Mouse (Mus musculus): ENCODE data around the gene Ifngr1. TPM values are rescaled to one million over a fixed set of nuclear protein-coding genes. Genes with fewer than 3 reads are reported as not detected.

Gene Ifngr1
- polyA plus RNA-seq, 1 experiment from 2014 or later, result 23.7 TPM

DNA sequence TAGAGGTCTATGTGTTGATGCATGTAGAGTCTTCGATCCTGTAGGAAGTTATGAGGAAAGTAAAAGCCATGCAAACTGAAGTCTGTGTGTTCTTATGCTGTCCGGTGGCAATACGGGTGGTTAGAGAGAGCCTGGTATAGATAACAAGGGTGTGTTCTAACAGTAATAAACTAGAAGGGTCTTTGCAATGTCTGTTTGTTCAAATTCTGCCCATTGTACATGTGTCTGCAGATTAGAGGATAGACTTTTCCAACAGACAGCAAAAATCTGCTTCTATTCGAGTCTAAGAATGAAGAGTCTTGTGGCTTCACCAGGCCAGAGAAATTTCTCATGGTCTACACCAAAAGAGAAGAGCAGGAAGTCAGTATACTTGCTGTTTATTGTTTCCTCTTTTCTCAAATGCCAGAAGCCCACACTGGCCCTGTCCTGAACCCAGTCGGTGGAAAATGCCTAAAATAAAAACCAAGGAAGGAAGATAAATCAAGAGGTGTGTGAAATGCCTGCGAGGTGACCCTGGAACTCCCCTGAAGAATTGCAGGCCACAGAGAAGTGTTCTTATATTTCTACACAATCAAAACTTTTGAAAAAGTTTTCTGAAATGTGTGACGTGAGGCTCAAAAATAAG is 8.8 kb upstream of the Ifngr1 start:
- no peaks in the 10 kb centered on the region for H3K27me3 ChIP-seq (ENCODE audit: control insufficient read depth, insufficient read depth, low read length)
- H3K9me3 ChIP-seq (ENCODE audit: control insufficient read depth, low read length), result no peaks in the 10 kb centered on the region
- H3K4me2 ChIP-seq (ENCODE audit: low read depth, low read length, severe bottlenecking), result no peak overlapping the region
- no peak for ATAC-seq (replicated peaks; ENCODE audit: low FRiP score)
- H3K4me1 ChIP-seq (replicated peaks; ENCODE audit: control insufficient read depth, insufficient read depth, low read length), result no peaks in the 10 kb centered on the region
- no peaks in the 10 kb centered on the region for H3K36me3 ChIP-seq (ENCODE audit: control insufficient read depth, insufficient read depth, low read length)
- no peak overlapping the region for H3K4me3 ChIP-seq (ENCODE audit: low read depth, low read length)
- no peak overlapping the region for H3K9ac ChIP-seq (ENCODE audit: low read length)
- 88% methylated on average over 7 of the region's 7 CpGs for WGBS
- DNase-seq (ENCODE audit: low spot score), result no peak
- H3K27ac ChIP-seq (ENCODE audit: low read depth, low read length), result no peak overlapping the region

DNA sequence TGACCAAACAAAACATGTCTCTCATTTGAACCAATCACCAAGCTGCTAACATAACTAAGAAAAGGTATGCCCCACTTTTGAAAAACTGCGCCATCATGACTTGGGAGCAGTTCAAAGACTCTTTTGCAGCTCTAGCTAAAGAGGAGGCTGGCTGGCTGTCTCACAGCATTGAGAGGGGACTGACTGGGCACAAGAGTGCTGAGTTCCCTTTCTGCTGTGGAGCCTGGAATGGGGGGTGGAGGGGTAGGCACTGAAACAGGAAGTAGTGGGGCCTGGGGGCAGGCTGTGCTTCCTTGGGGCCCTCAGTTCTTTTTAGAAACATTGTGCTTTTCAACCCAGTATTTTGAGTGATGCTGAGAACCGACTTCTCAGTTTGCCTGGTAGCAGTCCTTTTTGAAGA is 7.7 kb upstream of the Ifngr1 start:
- H3K4me1 ChIP-seq (replicated peaks; ENCODE audit: control insufficient read depth, insufficient read depth, low read length), result no peaks in the 10 kb centered on the region
- WGBS, result 81% methylated on average over 2 of the region's 2 CpGs
- H3K9me3 ChIP-seq (ENCODE audit: control insufficient read depth, low read length), result no peaks in the 10 kb centered on the region
- no peak overlapping the region for H3K27ac ChIP-seq (ENCODE audit: low read depth, low read length)
- DNase-seq (ENCODE audit: low spot score) (no peak), ATAC-seq (replicated peaks; ENCODE audit: low FRiP score) (no peak)
- H3K27me3 ChIP-seq (ENCODE audit: control insufficient read depth, insufficient read depth, low read length), result no peaks in the 10 kb centered on the region
- no peaks in the 10 kb centered on the region for H3K36me3 ChIP-seq (ENCODE audit: control insufficient read depth, insufficient read depth, low read length)
- H3K4me2 ChIP-seq (ENCODE audit: low read depth, low read length, severe bottlenecking), result no peak overlapping the region
- no peak overlapping the region for H3K9ac ChIP-seq (ENCODE audit: low read length)
- H3K4me3 ChIP-seq (ENCODE audit: low read depth, low read length), result no peak overlapping the region

DNA sequence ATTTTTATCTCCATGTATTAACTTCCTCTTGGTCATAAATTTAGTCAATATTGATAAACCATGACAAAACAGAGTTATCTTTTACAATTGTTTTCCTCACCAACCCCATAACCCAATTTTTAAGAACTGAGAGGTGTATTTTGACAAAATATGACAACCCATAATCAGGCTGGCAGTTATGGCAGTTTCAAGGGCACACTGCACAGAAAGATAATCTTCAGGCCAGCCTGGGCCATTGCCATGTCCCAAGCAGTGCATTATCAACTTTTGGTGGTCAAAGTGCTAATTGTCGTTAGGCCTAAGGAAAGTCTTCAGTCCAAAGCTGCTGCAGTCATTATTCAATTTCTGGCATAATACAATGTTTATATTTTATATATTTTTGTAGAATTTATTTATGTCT is 6.9 kb upstream of the Ifngr1 start:
- no peak overlapping the region for H3K4me2 ChIP-seq (ENCODE audit: low read depth, low read length, severe bottlenecking)
- H3K9ac ChIP-seq (ENCODE audit: low read length), result no peak overlapping the region
- H3K27me3 ChIP-seq (ENCODE audit: control insufficient read depth, insufficient read depth, low read length), result no peaks in the 10 kb centered on the region
- no peak for DNase-seq (ENCODE audit: low spot score)
- H3K9me3 ChIP-seq (ENCODE audit: control insufficient read depth, low read length), result no peaks in the 10 kb centered on the region
- 84% methylated on average over 1 of the region's 1 CpGs for WGBS
- no peaks in the 10 kb centered on the region for H3K36me3 ChIP-seq (ENCODE audit: control insufficient read depth, insufficient read depth, low read length)
- H3K27ac ChIP-seq (ENCODE audit: low read depth, low read length), result no peak overlapping the region
- no peaks in the 10 kb centered on the region for H3K4me1 ChIP-seq (replicated peaks; ENCODE audit: control insufficient read depth, insufficient read depth, low read length)
- H3K4me3 ChIP-seq (ENCODE audit: low read depth, low read length), result no peak overlapping the region
- no peak for ATAC-seq (replicated peaks; ENCODE audit: low FRiP score)

DNA sequence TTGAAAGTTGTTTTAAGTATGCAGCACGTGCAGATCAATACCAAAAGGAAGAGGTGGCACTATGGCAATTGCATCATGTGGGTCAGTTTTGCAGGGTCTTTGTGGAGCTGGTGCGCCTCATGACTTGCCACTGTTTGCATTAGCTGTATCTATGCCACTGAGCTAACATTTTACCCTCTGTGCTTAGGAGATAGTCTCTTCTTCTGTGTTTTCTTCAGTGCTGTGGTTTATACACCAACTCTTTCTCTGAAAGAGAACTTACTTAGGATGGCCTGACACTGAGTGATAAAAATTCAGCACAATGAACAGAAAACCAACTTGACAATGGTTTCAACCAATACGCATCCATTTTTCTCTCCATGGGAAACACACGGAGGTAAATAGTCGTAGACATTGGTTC is 5.9 kb upstream of the Ifngr1 start:
- Histone ChIP-seq H3K4me1 (replicated peaks; ENCODE audit: control insufficient read depth, insufficient read depth, low read length) (no peaks in the 10 kb centered on the region), H3K4me3 (ENCODE audit: low read depth, low read length) (no peak overlapping the region), H3K4me2 (ENCODE audit: low read depth, low read length, severe bottlenecking) (no peak overlapping the region), H3K27me3 (ENCODE audit: control insufficient read depth, insufficient read depth, low read length) (no peaks in the 10 kb centered on the region), H3K36me3 (ENCODE audit: control insufficient read depth, insufficient read depth, low read length) (no peaks in the 10 kb centered on the region), H3K9me3 (ENCODE audit: control insufficient read depth, low read length) (no peaks in the 10 kb centered on the region), H3K27ac (ENCODE audit: low read depth, low read length) (no peak overlapping the region), H3K9ac (ENCODE audit: low read length) (no peak overlapping the region)
- 93% methylated on average over 5 of the region's 5 CpGs for WGBS
- ATAC-seq (replicated peaks; ENCODE audit: low FRiP score) (no peak), DNase-seq (ENCODE audit: low spot score) (no peak)

- Histone ChIP-seq H3K9ac (ENCODE audit: low read length) (no peak overlapping the region), H3K4me1 (replicated peaks; ENCODE audit: control insufficient read depth, insufficient read depth, low read length) (no peaks in the 10 kb centered on the region)
- WGBS, result 81% methylated on average over 3 of the region's 3 CpGs
Measured at GRCm38 (mm10) chr10:19587281-19587680, 4.5 kb upstream of the Ifngr1 start.

GRCm38 (mm10) chr10:19589626-19590025 is 2.1 kb upstream of the Ifngr1 start:
- Histone ChIP-seq H3K9ac (ENCODE audit: low read length) (no peak overlapping the region), H3K36me3 (ENCODE audit: control insufficient read depth, insufficient read depth, low read length) (no peaks in the 10 kb centered on the region), H3K27me3 (ENCODE audit: control insufficient read depth, insufficient read depth, low read length) (no peaks in the 10 kb centered on the region), H3K4me1 (replicated peaks; ENCODE audit: control insufficient read depth, insufficient read depth, low read length) (no peaks in the 10 kb centered on the region), H3K9me3 (ENCODE audit: control insufficient read depth, low read length) (no peaks in the 10 kb centered on the region), H3K4me3 (ENCODE audit: low read depth, low read length) (no peak overlapping the region), H3K27ac (ENCODE audit: low read depth, low read length) (no peak overlapping the region), H3K4me2 (ENCODE audit: low read depth, low read length, severe bottlenecking) (no peak overlapping the region)
- 90% methylated on average over 12 of the region's 12 CpGs for WGBS
- no peak for ATAC-seq (replicated peaks; ENCODE audit: low FRiP score)
- DNase-seq (ENCODE audit: low spot score), result no peak

More at GRCm38 (mm10) chr10:19587281-19587680, 4.5 kb upstream of the Ifngr1 start:
- no peak overlapping the region for H3K4me2 ChIP-seq (ENCODE audit: low read depth, low read length, severe bottlenecking)
- no peak overlapping the region for H3K27ac ChIP-seq (ENCODE audit: low read depth, low read length)
- no peak overlapping the region for H3K4me3 ChIP-seq (ENCODE audit: low read depth, low read length)
- H3K27me3 ChIP-seq (ENCODE audit: control insufficient read depth, insufficient read depth, low read length), result no peaks in the 10 kb centered on the region
- no peaks in the 10 kb centered on the region for H3K36me3 ChIP-seq (ENCODE audit: control insufficient read depth, insufficient read depth, low read length)
- H3K9me3 ChIP-seq (ENCODE audit: control insufficient read depth, low read length), result no peaks in the 10 kb centered on the region
- DNase-seq (ENCODE audit: low spot score) (no peak), ATAC-seq (replicated peaks; ENCODE audit: low FRiP score) (no peak)

DNA sequence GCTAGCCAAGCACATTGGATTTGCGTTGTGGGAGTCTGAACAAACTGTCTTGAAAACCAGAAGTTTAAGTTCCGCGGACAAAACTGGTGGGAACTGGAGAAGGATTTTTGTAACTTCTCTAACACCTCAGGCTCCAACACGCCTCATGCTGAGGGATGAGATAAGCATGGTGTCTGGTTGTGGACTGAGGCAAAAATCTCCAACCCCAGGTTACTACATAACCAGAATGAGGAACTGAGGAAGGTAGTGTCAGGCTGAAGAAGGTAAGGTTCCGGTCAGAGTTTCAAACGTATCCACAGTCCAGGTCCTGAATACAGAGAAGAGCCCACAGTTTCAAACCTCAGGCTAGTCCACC is 486 bp upstream of the Ifngr1 start:
- H3K4me1 ChIP-seq (replicated peaks; ENCODE audit: control insufficient read depth, insufficient read depth, low read length), result no peaks in the 10 kb centered on the region
- no peak overlapping the region for H3K27ac ChIP-seq (ENCODE audit: low read depth, low read length)
- no peaks in the 10 kb centered on the region for H3K9me3 ChIP-seq (ENCODE audit: control insufficient read depth, low read length)
- ATAC-seq (replicated peaks; ENCODE audit: low FRiP score) (no peak), DNase-seq (ENCODE audit: low spot score) (no peak)
- H3K9ac ChIP-seq (ENCODE audit: low read length), result no peak overlapping the region
- peak overlapping the region; percentile 50; the same call in 1 of the 2 replicates for H3K4me2 ChIP-seq (ENCODE audit: low read depth, low read length, severe bottlenecking)
- H3K36me3 ChIP-seq (ENCODE audit: control insufficient read depth, insufficient read depth, low read length), result no peaks in the 10 kb centered on the region
- 36% methylated on average over 6 of the region's 6 CpGs for WGBS
- peak overlapping the region; percentile 55 for H3K4me3 ChIP-seq (ENCODE audit: low read depth, low read length)
- H3K27me3 ChIP-seq (ENCODE audit: control insufficient read depth, insufficient read depth, low read length), result no peaks in the 10 kb centered on the region

DNA sequence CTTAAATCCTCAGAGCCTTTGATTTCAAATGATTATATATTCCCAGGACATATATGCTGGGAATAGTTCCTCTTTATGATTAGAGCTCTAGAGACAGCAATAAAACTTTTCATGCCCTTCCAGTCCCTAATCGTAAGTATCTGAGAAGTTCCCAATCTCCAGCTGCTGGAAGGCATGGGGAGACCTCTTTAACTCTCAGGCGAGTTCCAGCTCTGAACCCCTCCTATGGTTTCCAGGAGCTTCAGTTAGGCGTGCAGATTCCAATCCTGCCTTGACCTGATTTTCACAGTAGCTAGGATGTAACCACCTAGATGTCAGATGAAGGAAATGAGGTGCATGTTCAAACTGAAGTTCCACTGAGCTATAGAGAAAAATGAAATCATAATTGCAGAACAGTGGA is 807 bp downstream of the Ifngr1 start:
- 15% methylated on average over 3 of the region's 3 CpGs for WGBS
- H3K27ac ChIP-seq (ENCODE audit: low read depth, low read length), result no peak overlapping the region
- ATAC-seq (replicated peaks; ENCODE audit: low FRiP score), result no peak

GRCm38 (mm10) chr10:19593296-19593695 is 1.5 kb downstream of the Ifngr1 start:
- no peak for DNase-seq (ENCODE audit: low spot score)
- ATAC-seq (replicated peaks; ENCODE audit: low FRiP score), result no peak
- Histone ChIP-seq H3K9me3 (ENCODE audit: control insufficient read depth, low read length) (no peaks in the 10 kb centered on the region), H3K4me1 (replicated peaks; ENCODE audit: control insufficient read depth, insufficient read depth, low read length) (no peaks in the 10 kb centered on the region), H3K4me2 (ENCODE audit: low read depth, low read length, severe bottlenecking) (no peak overlapping the region), H3K4me3 (ENCODE audit: low read depth, low read length) (no peak overlapping the region), H3K27me3 (ENCODE audit: control insufficient read depth, insufficient read depth, low read length) (no peaks in the 10 kb centered on the region), H3K36me3 (ENCODE audit: control insufficient read depth, insufficient read depth, low read length) (no peaks in the 10 kb centered on the region), H3K9ac (ENCODE audit: low read length) (no peak overlapping the region), H3K27ac (ENCODE audit: low read depth, low read length) (no peak overlapping the region)
- WGBS, result 88% methylated on average over 3 of the region's 3 CpGs

More for the DNA sequence above, 807 bp downstream of the Ifngr1 start:
- no peaks in the 10 kb centered on the region for H3K9me3 ChIP-seq (ENCODE audit: control insufficient read depth, low read length)
- no peaks in the 10 kb centered on the region for H3K27me3 ChIP-seq (ENCODE audit: control insufficient read depth, insufficient read depth, low read length)
- DNase-seq (ENCODE audit: low spot score), result no peak
- H3K4me1 ChIP-seq (replicated peaks; ENCODE audit: control insufficient read depth, insufficient read depth, low read length), result no peaks in the 10 kb centered on the region
- H3K9ac ChIP-seq (ENCODE audit: low read length), result peak overlapping the region; percentile 76
- peak overlapping the region; percentile 55 for H3K4me3 ChIP-seq (ENCODE audit: low read depth, low read length)
- H3K36me3 ChIP-seq (ENCODE audit: control insufficient read depth, insufficient read depth, low read length), result no peaks in the 10 kb centered on the region
- H3K4me2 ChIP-seq (ENCODE audit: low read depth, low read length, severe bottlenecking), result peak overlapping the region; percentile 50

All from forebrain, embryonic 11.5 days (tissue).